ENCODE assay signal across 9 mouse cellular contexts in the genomic region with DNA sequence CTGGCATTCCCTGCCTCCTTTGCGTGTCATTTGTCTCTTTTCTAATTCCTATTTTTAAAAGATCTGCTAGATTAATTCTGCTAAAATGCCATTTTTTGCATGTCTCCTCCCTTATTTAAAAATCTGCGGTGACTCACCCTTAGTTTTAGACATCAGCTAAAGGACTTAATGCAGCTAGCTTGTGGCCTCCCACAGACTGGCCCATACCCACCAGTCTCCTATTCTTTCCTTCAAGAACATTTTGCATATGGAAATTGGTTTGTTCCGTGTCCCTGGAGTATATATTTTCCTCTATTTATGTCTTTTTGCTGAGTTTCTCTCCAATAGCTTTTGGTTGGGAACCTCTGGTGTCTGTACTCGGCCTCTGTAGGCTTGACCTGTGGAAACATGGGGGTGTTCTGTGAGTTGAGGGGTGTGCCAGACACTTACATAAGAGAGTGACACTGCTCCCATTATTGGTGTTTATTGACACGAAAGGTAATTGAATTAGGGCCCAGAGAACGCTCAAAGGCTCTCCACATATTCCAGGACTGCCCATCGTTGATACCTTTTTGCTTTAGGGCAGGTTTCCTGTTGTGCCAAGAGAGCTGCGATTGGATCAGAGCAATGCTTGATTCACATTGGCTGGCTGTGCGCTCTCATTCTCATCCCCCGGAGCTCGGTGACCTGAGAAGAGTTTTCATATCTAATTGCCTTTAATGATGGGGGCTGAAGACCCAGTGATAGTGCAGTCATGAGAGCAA.
DNase-seq lines count a peak whose midpoint lies in the region; ATAC-seq and TF ChIP-seq lines count a peak whose summit lies in the region.
"Had no signal": no experiment of that assay in that cellular context is flagged by ENCODE, and none has a peak within 500 bp of the region (broad histone marks: within the 10 kb centered on the region; RNA-seq: fewer than 3 reads in every experiment).

No protein-coding gene starts in this region.

- no peaks in the 10 kb centered on the region for H3K27me3 ChIP-seq in heart, embryonic 15.5 days
- H3K27me3 ChIP-seq in embryonic facial prominence, embryonic 13.5 days, result no peaks in the 10 kb centered on the region
- no peaks in the 10 kb centered on the region for H3K27me3 ChIP-seq in forebrain, postnatal 0 days (ENCODE audit: insufficient read depth, low read length)
- no peaks in the 10 kb centered on the region for H3K27me3 ChIP-seq in midbrain, embryonic 15.5 days (replicated peaks)
- H3K27me3 ChIP-seq: intestine, embryonic 15.5 days; limb, embryonic 15.5 days had no signal

- no peak overlapping the region for H3K27ac ChIP-seq in heart, embryonic 15.5 days
- no peak overlapping the region for H3K27ac ChIP-seq in embryonic facial prominence, embryonic 13.5 days
- no peak overlapping the region for H3K27ac ChIP-seq in forebrain, postnatal 0 days (ENCODE audit: low read depth, low read length)
- peak overlapping the region; percentile 34; the same call in 1 of the 2 replicates for H3K27ac ChIP-seq in midbrain, embryonic 15.5 days
- H3K27ac ChIP-seq: intestine, embryonic 15.5 days; limb, embryonic 15.5 days had no signal

- H3K36me3 ChIP-seq in heart, embryonic 15.5 days, result no peaks in the 10 kb centered on the region
- no peaks in the 10 kb centered on the region for H3K36me3 ChIP-seq in embryonic facial prominence, embryonic 13.5 days
- H3K36me3 ChIP-seq in forebrain, postnatal 0 days (ENCODE audit: insufficient read depth), result no peaks in the 10 kb centered on the region
- no peaks in the 10 kb centered on the region for H3K36me3 ChIP-seq in midbrain, embryonic 15.5 days (replicated peaks)
- H3K36me3 ChIP-seq: intestine, embryonic 15.5 days; limb, embryonic 15.5 days had no signal

- H3K4me2 ChIP-seq in heart, embryonic 15.5 days, result peak overlapping the region; percentile 1; the same call in 1 of the 2 replicates
- H3K4me2 ChIP-seq in embryonic facial prominence, embryonic 13.5 days, result peak overlapping the region; percentile 18; the same call in 1 of the 2 replicates
- 0 out of 2 replicates have a peak overlapping the region, but pooled peaks have one; percentile 8 for H3K4me2 ChIP-seq in forebrain, postnatal 0 days (ENCODE audit: low read depth)
- H3K4me2 ChIP-seq in midbrain, embryonic 15.5 days, result peak overlapping the region; percentile 18; the same call in 1 of the 2 replicates
- H3K4me2 ChIP-seq: limb, embryonic 15.5 days had no signal

- H3K4me3 ChIP-seq in heart, embryonic 15.5 days, result no peak overlapping the region
- no peak overlapping the region for H3K4me3 ChIP-seq in embryonic facial prominence, embryonic 13.5 days
- H3K4me3 ChIP-seq in forebrain, postnatal 0 days (ENCODE audit: low read depth, low read length), result no peak overlapping the region
- no peak overlapping the region for H3K4me3 ChIP-seq in midbrain, embryonic 15.5 days
- H3K4me3 ChIP-seq: intestine, embryonic 15.5 days; limb, embryonic 15.5 days had no signal

- no peak for TF ChIP-seq CTCF in forebrain, postnatal 0 days (IDR thresholded peaks at IDR 0.05; ENCODE audit: low read depth)

- intact Hi-C loops in heart, postnatal 36 days (cut with DNase I), result loop anchor here (5.0 kb wide), 1 partner anchor 406 kb away; no protein-coding TSS in a partner anchor

- no peak for ATAC-seq in heart, embryonic 15.5 days (replicated peaks; ENCODE audit: insufficient number of reproducible peaks, insufficient read depth, low FRiP score, low read depth)
- no peak for ATAC-seq in embryonic facial prominence, embryonic 13.5 days (ENCODE audit: insufficient number of reproducible peaks, insufficient read depth, low FRiP score, low TSS enrichment, low read depth)
- ATAC-seq in forebrain, postnatal 0 days, result no peak
- ATAC-seq in midbrain, embryonic 15.5 days (replicated peaks), result no peak
- ATAC-seq: intestine, embryonic 15.5 days had no signal

- H3K9me3 ChIP-seq in heart, embryonic 15.5 days (replicated peaks), result no peaks in the 10 kb centered on the region
- H3K9me3 ChIP-seq in embryonic facial prominence, embryonic 13.5 days, result no peaks in the 10 kb centered on the region
- no peaks in the 10 kb centered on the region for H3K9me3 ChIP-seq in forebrain, postnatal 0 days (ENCODE audit: low read length)
- no peaks in the 10 kb centered on the region for H3K9me3 ChIP-seq in midbrain, embryonic 15.5 days
- H3K9me3 ChIP-seq: intestine, embryonic 15.5 days; limb, embryonic 15.5 days had no signal

- peaks cover 28% of the 10 kb centered on the region for H3K4me1 ChIP-seq in heart, embryonic 15.5 days (replicated peaks)
- H3K4me1 ChIP-seq in embryonic facial prominence, embryonic 13.5 days, result peaks cover 48% of the 10 kb centered on the region
- H3K4me1 ChIP-seq in forebrain, postnatal 0 days (ENCODE audit: insufficient read depth), result peaks cover 18% of the 10 kb centered on the region
- H3K4me1 ChIP-seq in midbrain, embryonic 15.5 days, result peaks cover 61% of the 10 kb centered on the region

- WGBS in heart, embryonic 15.5 days, result 58% methylated on average over 11 of the region's 11 CpGs
- WGBS in embryonic facial prominence, embryonic 13.5 days, result 34% methylated on average over 11 of the region's 11 CpGs
- 23% methylated on average over 11 of the region's 11 CpGs for WGBS in forebrain, postnatal 0 days
- WGBS in midbrain, embryonic 15.5 days, result 38% methylated on average over 11 of the region's 11 CpGs

- no peak for DNase-seq in heart, postnatal 36 days
- DNase-seq in forebrain, postnatal 0 days, result no peak
- DNase-seq in testis, postnatal 14 days (ENCODE audit: low spot score), result no peak
- no peak for DNase-seq in thymus, adult 18-20 months

- no peak overlapping the region for H3K9ac ChIP-seq in heart, embryonic 15.5 days
- H3K9ac ChIP-seq in embryonic facial prominence, embryonic 13.5 days, result no peak overlapping the region
- H3K9ac ChIP-seq in forebrain, postnatal 0 days, result no peak overlapping the region
- H3K9ac ChIP-seq in midbrain, embryonic 15.5 days, result no peak overlapping the region
- H3K9ac ChIP-seq: intestine, embryonic 15.5 days; limb, embryonic 15.5 days had no signal
